Mouse (Mus musculus): ENCODE measurements around the gene Trpc5os.

Trpc5os gene

GRCm38 (mm10) chrX:144456281-144456680 lies at the start of gene Trpc5os:
Gene Trpc5os (plus strand): TSS chrX:144456581.
- DNase-seq (ENCODE audit: low read depth, low spot score) = no peak

- no peak for DNase-seq (ENCODE audit: low read depth, low spot score)
These were observed 48.3 kb upstream of the Trpc5os start for GRCm38 (mm10) chrX:144408036-144408435.

- DNase-seq (ENCODE audit: low read depth, low spot score) = no peak
These were observed 36.1 kb upstream of the Trpc5os start for GRCm38 (mm10) chrX:144420259-144420658.

- DNase-seq (ENCODE audit: low read depth, low spot score) = no peak
These were observed 35.3 kb upstream of the Trpc5os start for GRCm38 (mm10) chrX:144421091-144421490.

GRCm38 (mm10) chrX:144423848-144424247 lies 32.5 kb upstream of the Trpc5os start:
- no peak for DNase-seq (ENCODE audit: low read depth, low spot score)

- DNase-seq (ENCODE audit: low read depth, low spot score) = no peak
These were observed 8.0 kb downstream of the Trpc5os start for GRCm38 (mm10) chrX:144464416-144464815.

- no peak for DNase-seq (ENCODE audit: low read depth, low spot score)
These were observed 35.0 kb downstream of the Trpc5os start for GRCm38 (mm10) chrX:144491394-144491793.

GRCm38 (mm10) chrX:144523239-144523638 lies 66.9 kb downstream of the Trpc5os start:
- no peak for DNase-seq (ENCODE audit: low read depth, low spot score)

- DNase-seq (ENCODE audit: low read depth, low spot score) = no peak
These were observed 69.7 kb downstream of the Trpc5os start for GRCm38 (mm10) chrX:144526042-144526441.

Data from retina, postnatal 7 days (tissue).